Mouse (Mus musculus) thymus, adult 2 months (tissue): Measurements from ENCODE around the gene Pif1. TPM values are rescaled to one million over a fixed set of nuclear protein-coding genes. Genes with fewer than 3 reads are reported as not detected.

Source experiments
- DNase-seq: peaks from one replicate; pipeline ENCODE4 v3.0.0; 2021
- H3K27ac ChIP-seq: fragments of 200-500 bp; 2 replicates; pipeline ENCODE4 v1.5.1; 2012; ENCODE audit warnings: low read length, control low read depth; ENCODE audit not compliant: control insufficient read depth, insufficient read depth
- H3K27me3 ChIP-seq: fragments of 200-500 bp; 2 replicates; pipeline ENCODE4 v1.6.1; 2012; ENCODE audit warnings: mild to moderate bottlenecking, low read length, moderate library complexity, mixed read lengths; ENCODE audit not compliant: control insufficient read depth, insufficient read depth
- H3K36me3 ChIP-seq: fragments of 200-500 bp; 2 replicates; pipeline ENCODE4 v1.6.1; 2012; ENCODE audit warnings: mild to moderate bottlenecking, low read length, moderate library complexity; ENCODE audit not compliant: control insufficient read depth, insufficient read depth
- H3K4me1 ChIP-seq: fragments of 200-500 bp; replicated peaks from 2 replicates; pipeline ENCODE4 v1.6.1; 2012; ENCODE audit warnings: low read length; ENCODE audit not compliant: control insufficient read depth, insufficient read depth
- H3K4me3 ChIP-seq: fragments of 200-500 bp; 2 replicates; pipeline ENCODE4 v1.5.1; 2012; ENCODE audit warnings: mild to moderate bottlenecking, low read length, control low read depth, moderate library complexity; ENCODE audit not compliant: control insufficient read depth, insufficient read depth
- CTCF ChIP-seq: fragments of 200-500 bp; IDR thresholded peaks from 2 replicates; pipeline ENCODE4 v1.5.1; 2012; ENCODE audit warnings: mild to moderate bottlenecking, control low read depth, low read length, moderate library complexity, borderline replicate concordance; ENCODE audit not compliant: control insufficient read depth, poor library complexity, insufficient read depth; ENCODE audit errors: extremely low read depth
- POLR2A ChIP-seq: fragments of 200-500 bp; IDR thresholded peaks from 2 replicates; pipeline ENCODE4 v1.6.1; 2012; ENCODE audit warnings: mild to moderate bottlenecking, low read length, control low read depth, moderate library complexity; ENCODE audit not compliant: control insufficient read depth, poor library complexity, insufficient read depth; ENCODE audit errors: extremely low read depth
- WGBS: fragments of 180-500 bp; shearing (Covaris S2); methylation state at CpG from one replicate; pipeline ENCODE4 v1.1.7; 2018; 5-methylcytosine and 5-hydroxymethylcytosine counted together
- polyA plus RNA-seq: library from polyadenylated mRNA; depleted of rRNA; stranded (reverse); fragments of >200 nt; gene quantifications from 2 replicates; pipeline ENCODE4 v1.2.3, GENCODE M21; 2012

The Pif1 gene
- polyA plus RNA-seq, 1 experiment, result 37.5 TPM

DNA sequence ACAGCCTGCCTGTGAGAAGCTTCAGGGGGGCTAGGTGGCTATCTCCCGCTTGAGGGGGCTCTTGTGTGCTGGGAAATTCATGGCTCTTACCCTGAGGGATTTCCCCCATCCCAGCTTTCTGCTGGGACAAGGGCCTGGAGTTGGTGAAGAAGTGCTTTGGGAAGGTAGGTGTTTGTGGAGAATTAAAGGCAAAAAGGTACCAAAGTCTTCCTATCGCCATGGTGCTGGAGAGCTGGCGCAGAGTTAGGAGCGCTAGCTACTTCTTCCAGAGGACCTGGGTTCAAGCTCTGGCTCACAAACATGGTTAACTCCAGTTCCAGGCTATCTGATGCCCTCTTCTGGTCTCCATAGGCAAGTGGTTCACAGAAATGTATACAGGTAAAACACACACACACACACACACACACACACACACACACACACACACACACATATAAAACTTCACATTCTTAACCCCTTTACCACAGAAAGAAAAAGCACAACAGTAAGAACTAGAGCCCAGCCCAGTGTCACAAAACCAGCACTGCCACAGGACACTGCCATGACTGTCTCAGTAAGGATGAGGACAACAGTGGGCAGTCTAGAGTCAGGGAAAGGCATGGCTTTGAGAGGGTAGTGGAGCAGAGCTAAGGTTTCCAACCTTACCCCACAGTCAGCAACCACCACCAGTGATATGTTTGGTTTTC lies 9.3 kb upstream of the Pif1 start:
- 92% methylated on average over 4 of the region's 4 CpGs for WGBS
- peaks cover 2% of the 10 kb centered on the region; the same call in 1 of the 2 replicates for H3K36me3 ChIP-seq
- no peak for TF ChIP-seq POLR2A
- TF ChIP-seq CTCF, result no peak
- no peaks in the 10 kb centered on the region for H3K27me3 ChIP-seq
- H3K4me1 ChIP-seq, result peaks cover 31% of the 10 kb centered on the region
- H3K27ac ChIP-seq, result no peak overlapping the region
- no peak for DNase-seq
- no peak overlapping the region for H3K4me3 ChIP-seq

- no peak for TF ChIP-seq CTCF
- peak; percentile 45 for DNase-seq
- peaks cover 31% of the 10 kb centered on the region for H3K4me1 ChIP-seq
Measured at GRCm38 (mm10) chr9:65578801-65579249, 8.1 kb upstream of the Pif1 start.

GRCm38 (mm10) chr9:65579781-65580371 lies 7.1 kb upstream of the Pif1 start, which contains the start of gene Plekho2:
Plekho2 (minus strand) TSS chr9:65580040.
- Histone ChIP-seq H3K27ac (peak within 1 kb of the TSS; percentile 60), H3K4me3 (peak within 1 kb of the TSS; percentile 85), H3K4me1 (peaks cover 31% of the 10 kb centered on the region), H3K27me3 (no peaks in the 10 kb centered on the region), H3K36me3 (no peaks in the 10 kb centered on the region)
- DNase-seq, result peak; percentile 92
- TF ChIP-seq POLR2A (peak; percentile 90), CTCF (no peak)
- WGBS, result 1% methylated on average over 40 of the region's 45 CpGs

More at GRCm38 (mm10) chr9:65578801-65579249, 8.1 kb upstream of the Pif1 start:
- 7% methylated on average over 9 of the region's 9 CpGs for WGBS
- H3K4me3 ChIP-seq, result peak overlapping the region; percentile 85
- no peaks in the 10 kb centered on the region for H3K27me3 ChIP-seq
- peak overlapping the region; percentile 5; the same call in 1 of the 2 replicates for H3K27ac ChIP-seq
- H3K36me3 ChIP-seq, result no peaks in the 10 kb centered on the region

DNA sequence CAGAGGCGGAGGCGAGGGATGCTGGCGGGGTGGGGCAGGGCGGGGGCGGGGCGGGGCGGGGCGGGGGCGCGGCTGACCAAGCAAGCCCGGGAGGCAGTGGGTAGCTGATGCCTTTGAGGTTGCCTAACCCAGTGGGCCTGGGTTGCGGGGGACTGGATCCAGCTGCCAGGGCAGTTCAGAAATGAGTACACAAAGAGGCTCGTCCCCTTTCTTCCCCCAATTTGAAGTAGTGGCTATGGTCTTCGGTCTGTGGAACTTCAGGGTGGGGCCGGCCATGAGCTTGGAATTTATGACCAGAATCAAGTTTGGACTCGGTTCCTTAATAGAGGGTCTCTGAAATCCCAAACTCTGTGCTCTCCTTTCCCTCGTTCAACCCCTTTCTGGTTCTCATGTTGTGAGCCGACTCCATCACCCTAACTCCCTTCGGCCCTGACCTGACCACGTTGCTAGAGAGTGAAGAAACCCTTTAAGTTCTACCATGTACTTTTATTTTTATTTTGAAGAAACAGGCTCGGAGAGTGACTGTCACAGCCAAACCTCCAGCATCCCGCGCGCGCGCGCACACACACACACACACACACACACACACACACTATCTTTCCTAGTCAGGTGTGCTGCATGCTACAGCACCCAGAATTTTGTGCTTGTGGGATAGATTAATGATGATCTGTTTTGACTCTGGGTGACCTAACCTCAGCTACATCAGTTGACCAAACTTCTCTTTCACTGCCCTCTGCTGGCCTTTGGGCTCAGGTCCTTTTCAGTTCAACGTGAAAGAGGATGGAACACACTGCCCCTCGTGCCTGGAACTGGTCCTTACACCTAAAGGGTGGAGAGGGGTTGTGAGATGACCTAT lies 6.3 kb upstream of the Pif1 start:
- peak overlapping the region; percentile 53 for H3K4me3 ChIP-seq
- 2% methylated on average over 20 of the region's 29 CpGs for WGBS
- H3K4me1 ChIP-seq, result peaks cover 26% of the 10 kb centered on the region
- peak; percentile 86 for DNase-seq
- peak overlapping the region; percentile 60 for H3K27ac ChIP-seq
- TF ChIP-seq CTCF, result peak; percentile 45; the same call in 1 of the 2 replicates
- no peak for TF ChIP-seq POLR2A
- H3K36me3 ChIP-seq, result no peaks in the 10 kb centered on the region
- H3K27me3 ChIP-seq, result no peaks in the 10 kb centered on the region

DNA sequence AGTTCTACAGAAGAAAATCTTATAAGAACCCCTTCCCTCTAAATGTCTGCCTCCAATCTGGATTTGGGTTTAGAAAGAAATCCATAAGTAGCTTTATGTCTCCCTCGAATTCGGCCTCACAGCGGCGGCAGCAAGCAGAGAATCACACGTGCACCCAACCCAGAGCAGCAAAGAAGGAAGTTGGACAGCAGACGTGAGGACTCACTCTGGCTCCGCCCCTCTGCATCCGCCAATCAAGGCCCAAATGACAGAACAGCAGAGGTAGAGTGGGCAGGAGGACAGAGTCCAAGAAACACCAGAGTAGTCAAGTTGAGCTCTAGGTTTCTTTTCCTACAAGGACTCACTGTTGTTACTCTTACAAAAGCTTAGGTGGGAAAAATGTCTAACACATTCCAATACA lies 3.9 kb upstream of the Pif1 start:
- WGBS, result 2% methylated on average over 8 of the region's 8 CpGs
- peak; percentile 54 for DNase-seq
- Histone ChIP-seq H3K27ac (no peak overlapping the region), H3K4me1 (peaks cover 35% of the 10 kb centered on the region), H3K36me3 (no peaks in the 10 kb centered on the region), H3K4me3 (no peak overlapping the region), H3K27me3 (no peaks in the 10 kb centered on the region)
- no peak for TF ChIP-seq POLR2A
- no peak for TF ChIP-seq CTCF

DNA sequence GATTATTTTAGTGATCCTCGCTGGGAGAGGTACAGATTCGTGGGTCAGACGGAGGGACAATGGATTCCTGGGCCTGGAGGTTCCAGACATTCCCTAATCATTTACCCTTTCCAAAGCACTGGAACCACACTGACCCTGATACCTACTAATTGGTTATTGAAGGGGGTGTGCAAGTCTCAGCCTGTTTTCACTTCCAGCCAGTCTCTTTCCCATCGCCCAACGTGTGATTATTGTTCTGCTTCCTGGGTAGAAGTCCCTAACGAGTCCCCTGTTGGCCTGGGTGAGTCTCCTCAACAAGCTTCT lies 261 bp downstream of the Pif1 start:
- no peak for TF ChIP-seq CTCF
- no peak for TF ChIP-seq POLR2A
- Histone ChIP-seq H3K36me3 (no peaks in the 10 kb centered on the region), H3K27ac (no peak overlapping the region), H3K4me1 (peaks cover 26% of the 10 kb centered on the region), H3K27me3 (no peaks in the 10 kb centered on the region), H3K4me3 (peak overlapping the region; percentile 50)
- DNase-seq, result no peak
- WGBS, result under 1% methylated on average over 6 of the region's 6 CpGs
